Mouse (Mus musculus): Measurements from ENCODE around the gene Garnl3. TPM values are rescaled to one million over a fixed set of nuclear protein-coding genes. Genes with fewer than 3 reads are reported as not detected.

Garnl3 gene
- polyA plus RNA-seq, 1 experiment = 42.1 TPM

- TF ChIP-seq CTCF (IDR thresholded peaks at IDR 0.05; ENCODE audit: borderline replicate concordance, extremely low read depth, insufficient read depth, insufficient read length) (no peak), POLR2A (IDR thresholded peaks at IDR 0.05; ENCODE audit: borderline replicate concordance, extremely low read depth, insufficient read depth, insufficient read length, poor library complexity, severe bottlenecking) (no peak)
- DNase-seq (ENCODE audit: low read depth) = no peak
Observed at GRCm38 (mm10) chr2:33169445-33169844, 38.0 kb upstream of the Garnl3 start.

- no peak for TF ChIP-seq POLR2A (IDR thresholded peaks at IDR 0.05; ENCODE audit: borderline replicate concordance, extremely low read depth, insufficient read depth, insufficient read length, poor library complexity, severe bottlenecking)
- TF ChIP-seq CTCF (IDR thresholded peaks at IDR 0.05; ENCODE audit: borderline replicate concordance, extremely low read depth, insufficient read depth, insufficient read length) = no peak
Observed at GRCm38 (mm10) chr2:33167060-33167459, 35.6 kb upstream of the Garnl3 start.

DNA sequence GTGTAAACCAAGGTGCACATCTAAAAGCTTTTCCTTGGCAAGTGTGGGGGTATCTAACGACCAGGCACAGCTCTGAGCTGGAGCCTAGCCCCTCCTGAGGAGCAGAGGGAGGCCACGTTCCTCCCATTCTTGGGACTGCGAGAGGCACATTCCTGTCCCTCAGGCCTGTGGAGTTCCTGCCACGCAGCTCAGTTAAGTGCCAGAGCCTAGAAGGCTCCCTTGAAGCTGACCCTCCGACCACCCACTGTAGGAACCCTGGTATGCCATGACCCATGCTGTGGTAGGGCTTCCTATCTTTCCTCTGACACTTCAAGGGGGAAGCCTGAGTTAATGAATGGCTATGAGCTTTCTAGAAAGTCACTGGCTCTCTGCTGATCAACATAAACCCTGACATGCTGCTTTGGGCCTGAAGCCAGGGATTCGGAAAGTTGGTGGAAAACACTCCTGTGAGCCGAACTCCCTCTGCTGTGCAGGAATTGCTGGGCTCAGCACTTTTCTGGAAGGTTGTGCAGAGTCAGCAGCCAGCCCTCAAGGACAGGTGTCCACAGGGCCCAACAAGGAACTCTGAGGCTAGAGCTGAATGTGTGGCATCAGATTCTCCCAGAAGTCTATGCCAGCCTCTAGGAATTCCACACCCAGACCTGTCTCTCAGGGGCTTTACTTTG, 34.4 kb upstream of the Garnl3 start:
- TF ChIP-seq POLR2A (IDR thresholded peaks at IDR 0.05; ENCODE audit: borderline replicate concordance, extremely low read depth, insufficient read depth, insufficient read length, poor library complexity, severe bottlenecking) = no peak
- TF ChIP-seq CTCF (IDR thresholded peaks at IDR 0.05; ENCODE audit: borderline replicate concordance, extremely low read depth, insufficient read depth, insufficient read length) = no peak
- peak; percentile 39 for DNase-seq (ENCODE audit: low read depth)

More at GRCm38 (mm10) chr2:33167060-33167459, 35.6 kb upstream of the Garnl3 start:
- DNase-seq (ENCODE audit: low read depth) = no peak

- DNase-seq (ENCODE audit: low read depth) = no peak
- no peak for TF ChIP-seq POLR2A (IDR thresholded peaks at IDR 0.05; ENCODE audit: borderline replicate concordance, extremely low read depth, insufficient read depth, insufficient read length, poor library complexity, severe bottlenecking)
- TF ChIP-seq CTCF (IDR thresholded peaks at IDR 0.05; ENCODE audit: borderline replicate concordance, extremely low read depth, insufficient read depth, insufficient read length) = no peak
Observed at GRCm38 (mm10) chr2:33165229-33165628, 33.8 kb upstream of the Garnl3 start.

DNA sequence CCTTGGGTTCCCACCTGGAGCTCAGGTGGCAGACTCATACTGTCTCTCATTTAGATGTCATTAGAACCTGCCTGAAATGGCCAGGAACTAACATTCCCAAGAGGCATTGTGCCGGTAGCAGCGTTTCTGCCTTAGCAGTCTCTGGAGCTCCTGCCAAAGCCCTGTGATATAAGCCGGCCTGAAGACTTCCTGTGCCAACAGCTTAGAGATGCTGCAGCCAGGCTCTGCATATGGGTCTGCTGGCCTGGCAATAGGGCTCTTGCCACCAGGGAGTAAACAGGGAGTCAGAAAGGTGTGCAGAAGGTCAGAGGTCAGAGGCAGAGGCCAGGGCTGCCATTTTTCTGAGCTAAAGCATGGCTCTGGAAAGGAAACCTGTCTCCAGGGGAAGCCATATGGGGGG, 33.2 kb upstream of the Garnl3 start:
- TF ChIP-seq CTCF (IDR thresholded peaks at IDR 0.05; ENCODE audit: borderline replicate concordance, extremely low read depth, insufficient read depth, insufficient read length) (no peak), POLR2A (IDR thresholded peaks at IDR 0.05; ENCODE audit: borderline replicate concordance, extremely low read depth, insufficient read depth, insufficient read length, poor library complexity, severe bottlenecking) (no peak)
- peak; percentile 11 for DNase-seq (ENCODE audit: low read depth)

DNA sequence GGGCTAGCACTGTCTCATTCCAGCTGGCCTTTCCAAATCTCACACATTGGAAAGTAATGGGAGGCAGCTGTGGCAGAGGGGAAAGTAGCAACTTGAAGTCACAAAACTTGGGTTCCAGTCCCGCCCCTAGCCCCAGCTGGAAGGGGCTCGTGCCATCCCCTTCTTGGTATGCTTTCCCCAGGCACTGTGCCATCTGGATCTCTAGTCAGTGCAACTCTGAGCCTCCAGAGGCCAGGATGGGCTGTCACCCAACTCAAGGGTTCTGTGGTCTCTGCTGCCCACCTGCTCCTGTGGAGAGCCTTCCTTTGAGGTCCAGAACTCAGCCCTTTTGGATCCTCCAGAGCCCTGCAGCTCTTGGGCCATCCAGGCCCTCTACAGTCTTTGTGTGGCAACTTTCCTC, 30.7 kb upstream of the Garnl3 start:
- no peak for DNase-seq (ENCODE audit: low read depth)
- TF ChIP-seq POLR2A (IDR thresholded peaks at IDR 0.05; ENCODE audit: borderline replicate concordance, extremely low read depth, insufficient read depth, insufficient read length, poor library complexity, severe bottlenecking) (no peak), CTCF (IDR thresholded peaks at IDR 0.05; ENCODE audit: borderline replicate concordance, extremely low read depth, insufficient read depth, insufficient read length) (no peak)

GRCm38 (mm10) chr2:33160326-33160973, 29.0 kb upstream of the Garnl3 start:
- TF ChIP-seq CTCF (IDR thresholded peaks at IDR 0.05; ENCODE audit: borderline replicate concordance, extremely low read depth, insufficient read depth, insufficient read length) (no peak), POLR2A (IDR thresholded peaks at IDR 0.05; ENCODE audit: borderline replicate concordance, extremely low read depth, insufficient read depth, insufficient read length, poor library complexity, severe bottlenecking) (no peak)

GRCm38 (mm10) chr2:33159593-33159992, 28.1 kb upstream of the Garnl3 start:
- DNase-seq (ENCODE audit: low read depth) = no peak
- no peak for TF ChIP-seq CTCF (IDR thresholded peaks at IDR 0.05; ENCODE audit: borderline replicate concordance, extremely low read depth, insufficient read depth, insufficient read length)
- no peak for TF ChIP-seq POLR2A (IDR thresholded peaks at IDR 0.05; ENCODE audit: borderline replicate concordance, extremely low read depth, insufficient read depth, insufficient read length, poor library complexity, severe bottlenecking)

More at GRCm38 (mm10) chr2:33160326-33160973, 29.0 kb upstream of the Garnl3 start:
- no peak for DNase-seq (ENCODE audit: low read depth)

- TF ChIP-seq CTCF (IDR thresholded peaks at IDR 0.05; ENCODE audit: borderline replicate concordance, extremely low read depth, insufficient read depth, insufficient read length) = no peak
- TF ChIP-seq POLR2A (IDR thresholded peaks at IDR 0.05; ENCODE audit: borderline replicate concordance, extremely low read depth, insufficient read depth, insufficient read length, poor library complexity, severe bottlenecking) = no peak
- DNase-seq (ENCODE audit: low read depth) = no peak
Observed at GRCm38 (mm10) chr2:33158895-33159294, 27.4 kb upstream of the Garnl3 start.

- DNase-seq (ENCODE audit: low read depth) = no peak
- TF ChIP-seq CTCF (IDR thresholded peaks at IDR 0.05; ENCODE audit: borderline replicate concordance, extremely low read depth, insufficient read depth, insufficient read length) (no peak), POLR2A (IDR thresholded peaks at IDR 0.05; ENCODE audit: borderline replicate concordance, extremely low read depth, insufficient read depth, insufficient read length, poor library complexity, severe bottlenecking) (no peak)
Observed at GRCm38 (mm10) chr2:33156283-33156781, 24.9 kb upstream of the Garnl3 start.

GRCm38 (mm10) chr2:33154751-33155372, 23.4 kb upstream of the Garnl3 start:
- TF ChIP-seq CTCF (IDR thresholded peaks at IDR 0.05; ENCODE audit: borderline replicate concordance, extremely low read depth, insufficient read depth, insufficient read length) (peak; percentile 93), POLR2A (IDR thresholded peaks at IDR 0.05; ENCODE audit: borderline replicate concordance, extremely low read depth, insufficient read depth, insufficient read length, poor library complexity, severe bottlenecking) (no peak)
- DNase-seq (ENCODE audit: low read depth) = peak; percentile 82
